Mouse (Mus musculus): ENCODE data around the gene Map7d1.

- TF ChIP-seq CTCF (IDR thresholded peaks at IDR 0.05; ENCODE audit: low read depth): peak; percentile 3; the same call in 1 of the 2 replicates
- TF ChIP-seq EP300 (IDR thresholded peaks at IDR 0.05; ENCODE audit: low read depth): no peak
These were observed 40.5 kb upstream of the Map7d1 start for GRCm38 (mm10) chr4:126296617-126297101.
